Mouse (Mus musculus) ZHBTc4 (cell line): ENCODE data around the gene Cltc.

ENCODE experiments used
- DNase-seq: peaks from one replicate; pipeline ENCODE4 v3.0.0-alpha.2; 2011; ENCODE audit warnings: low read depth, low spot score

The Cltc gene

GRCm38 (mm10) chr11:86647706-86648447, 109.5 kb downstream of the Cltc start:
- DNase-seq = no peak

- no peak for DNase-seq
Measured at GRCm38 (mm10) chr11:86646885-86647459, 110.4 kb downstream of the Cltc start.

- DNase-seq = peak; percentile 59
Measured at GRCm38 (mm10) chr11:86646136-86646834, 111.1 kb downstream of the Cltc start.

- no peak for DNase-seq
Measured at GRCm38 (mm10) chr11:86644553-86644952, 112.8 kb downstream of the Cltc start.
